Mouse (Mus musculus) adrenal gland, adult 18-20 months (tissue): ENCODE data around the gene Cd70. TPM values are rescaled to one million over a fixed set of nuclear protein-coding genes. Genes with fewer than 3 reads are reported as not detected.

Experiments used
- DNase-seq, 2 experiments: peaks; one replicate each; pipeline ENCODE4 v3.0.0; 2021 to 2022; ENCODE audit warnings: low spot score in 2 of 2
- total RNA-seq, 2 experiments: library from RNA; stranded (reverse); gene quantifications; 1 replicate in 1 of 2; 2 replicates in 1 of 2; pipeline ENCODE4 v1.2.3; 2021

Gene Cd70
- total RNA-seq, 2 experiments from 2014 or later = not detected

- no peak for DNase-seq
These were observed 49.8 kb downstream of the Cd70 start for GRCm38 (mm10) chr17:57099629-57100325.

GRCm38 (mm10) chr17:57098321-57098720 lies 51.3 kb downstream of the Cd70 start:
- no peak for DNase-seq

- peak; percentile 90 to 91 for DNase-seq
These were observed 53.0 kb downstream of the Cd70 start for GRCm38 (mm10) chr17:57096623-57096920.

Other genes with a start within 250 kb of the Cd70 start
- gene Mllt1, start 214.4 kb downstream of the Cd70 start, total RNA-seq = 10 to 100 TPM; 31.1 to 32.4 TPM
- gene Acer1, start 167.7 kb downstream of the Cd70 start, total RNA-seq = under 1 TPM in 1 of 2 experiments, not detected in 1; 0.13 TPM
- 100 to 1,000 TPM; 111 to 124 TPM for gene Clpp, start 159.5 kb downstream of the Cd70 start, total RNA-seq
- gene Alkbh7, start 152.4 kb downstream of the Cd70 start, total RNA-seq = 10 to 100 TPM; 44.2 to 65.2 TPM
- gene Pspn, start 149.8 kb downstream of the Cd70 start, total RNA-seq = 1 to 10 TPM in 1 of 2 experiments, not detected in 1; 1.3 TPM
- gene Gtf2f1, start 138.5 kb downstream of the Cd70 start, total RNA-seq = 10 to 100 TPM; 56.4 to 72.1 TPM
- under 1 TPM in 1 of 2 experiments, not detected in 1; 0.26 TPM for gene Gm17949, start 138.3 kb downstream of the Cd70 start, total RNA-seq
- 10 to 100 TPM; 84.2 to 92.7 TPM for gene Khsrp, start 118.3 kb downstream of the Cd70 start, total RNA-seq
- not detected for gene Slc25a41, start 108.1 kb downstream of the Cd70 start, total RNA-seq
- under 1 TPM; 0.36 to 0.67 TPM for gene Crb3, start 90.7 kb downstream of the Cd70 start, total RNA-seq
- gene Slc25a23, start 89.9 kb downstream of the Cd70 start, total RNA-seq = 100 to 1,000 TPM in 1 of 2 experiments, 10 to 100 TPM in 1; 73.2 to 108 TPM
- gene Dennd1c, start 71.3 kb downstream of the Cd70 start, total RNA-seq = 1 to 10 TPM; 1.3 to 2.3 TPM
- gene Tubb4a, start 62.0 kb downstream of the Cd70 start, total RNA-seq = 1 to 10 TPM; 4.0 to 4.3 TPM
- gene Tnfsf9, start 44.5 kb downstream of the Cd70 start, total RNA-seq = under 1 TPM; 0.38 to 0.63 TPM
- under 1 TPM in 1 of 2 experiments, not detected in 1; 0.36 TPM for gene Tnfsf14, start 44.4 kb upstream of the Cd70 start, total RNA-seq
- gene C3, start 78.4 kb upstream of the Cd70 start, total RNA-seq = 100 to 1,000 TPM; 184 to 696 TPM
- 10 to 100 TPM; 72.4 to 89.6 TPM for gene Gpr108, start 98.7 kb upstream of the Cd70 start, total RNA-seq
- 10 to 100 TPM; 53.4 to 61.0 TPM for gene Trip10, start 99.7 kb upstream of the Cd70 start, total RNA-seq
- gene Vav1, start 129.3 kb upstream of the Cd70 start, total RNA-seq = 1 to 10 TPM; 2.6 to 4.0 TPM
- 10 to 100 TPM in 1 of 2 experiments, 1 to 10 TPM in 1; 6.0 to 13.8 TPM for gene Adgre1, start 208.9 kb upstream of the Cd70 start, total RNA-seq